Mouse (Mus musculus): ENCODE data around the gene Gm49398.

Gene Gm49398

DNA sequence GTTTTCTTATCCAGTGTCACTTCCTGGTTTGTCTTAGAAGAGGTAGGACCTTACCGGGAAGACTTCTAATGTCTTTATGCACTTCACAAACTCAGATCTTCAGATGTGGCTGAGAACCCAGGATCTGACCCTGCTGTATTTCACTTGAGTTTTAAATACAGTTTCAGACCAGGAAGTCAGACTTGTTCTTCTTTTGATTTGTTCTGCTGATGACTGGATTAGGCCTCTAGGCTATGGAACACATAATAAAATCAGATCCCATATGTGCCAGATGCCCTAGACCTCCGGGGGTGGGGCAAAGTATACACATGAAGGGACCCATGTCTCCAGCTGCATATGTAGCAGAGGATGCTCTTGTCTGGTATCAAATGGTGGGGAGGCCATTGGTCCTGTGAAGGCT lies at the start of gene Gm49398:
Gm49398 (minus strand) TSS at position 101 of the 400 bp plus-strand sequence.
- DNase-seq = no peak

DNA sequence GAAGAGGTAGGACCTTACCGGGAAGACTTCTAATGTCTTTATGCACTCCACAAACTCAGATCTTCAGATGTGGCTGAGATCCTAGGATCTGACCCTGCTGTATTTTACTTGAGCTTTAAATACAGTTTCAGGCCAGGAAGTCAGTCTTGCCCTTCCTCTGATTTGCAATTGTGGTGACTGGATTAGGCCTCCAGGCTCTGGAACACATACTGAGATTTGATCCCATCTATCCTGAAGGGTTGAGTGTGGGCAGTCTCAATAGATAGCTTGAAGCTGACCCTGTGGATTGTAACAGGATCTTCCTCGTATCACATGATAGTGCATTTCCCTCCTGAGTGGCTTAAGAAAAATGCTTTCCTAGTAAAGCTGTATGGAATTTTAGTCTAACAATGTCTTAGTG lies 33.4 kb downstream of the Gm49398 start, which contains the start of gene Cts8:
Cts8 (minus strand) TSS at position 101 of the 400 bp plus-strand sequence.
- no peak for DNase-seq

DNA sequence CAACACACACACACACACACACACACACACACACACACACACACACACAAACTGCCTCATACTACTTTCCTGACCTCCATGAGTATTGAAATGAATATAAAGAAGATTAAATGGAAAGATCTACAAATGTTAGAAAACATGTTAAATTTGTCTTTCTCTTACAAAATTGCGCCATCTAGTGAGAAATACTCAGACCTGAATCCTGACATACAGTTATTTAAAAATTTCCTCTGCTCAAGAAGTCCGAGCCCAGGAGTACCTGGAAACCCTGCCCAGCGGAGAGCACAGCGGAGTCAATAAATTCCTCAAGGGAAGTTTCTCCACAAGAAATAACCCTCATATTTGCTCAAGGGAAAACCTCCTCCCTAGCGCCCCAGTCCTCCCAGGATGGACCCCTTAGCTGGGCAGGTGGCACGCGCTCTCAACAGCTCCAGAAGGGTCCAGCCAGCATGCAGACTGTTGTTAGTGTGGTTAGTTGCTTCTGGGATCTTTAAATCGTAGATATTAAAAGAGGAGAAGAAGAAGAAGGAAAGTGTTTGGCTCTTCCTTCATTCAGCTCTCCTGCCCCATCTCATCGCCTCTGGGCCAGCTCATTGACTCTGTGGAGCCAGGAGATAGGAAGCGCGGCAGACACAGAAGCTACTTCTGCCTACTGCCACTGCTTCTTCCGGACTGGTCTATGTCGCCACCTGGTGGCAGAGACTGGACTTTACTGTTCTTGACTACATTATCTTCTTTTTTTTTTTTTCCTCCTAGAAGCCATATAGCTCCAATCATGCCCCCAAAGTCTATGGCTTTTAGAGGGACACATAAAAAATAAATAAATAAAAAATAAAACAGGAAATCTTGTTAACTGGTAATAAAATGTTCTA lies 47.3 kb downstream of the Gm49398 start:
- peak; percentile 77 for DNase-seq

DNA sequence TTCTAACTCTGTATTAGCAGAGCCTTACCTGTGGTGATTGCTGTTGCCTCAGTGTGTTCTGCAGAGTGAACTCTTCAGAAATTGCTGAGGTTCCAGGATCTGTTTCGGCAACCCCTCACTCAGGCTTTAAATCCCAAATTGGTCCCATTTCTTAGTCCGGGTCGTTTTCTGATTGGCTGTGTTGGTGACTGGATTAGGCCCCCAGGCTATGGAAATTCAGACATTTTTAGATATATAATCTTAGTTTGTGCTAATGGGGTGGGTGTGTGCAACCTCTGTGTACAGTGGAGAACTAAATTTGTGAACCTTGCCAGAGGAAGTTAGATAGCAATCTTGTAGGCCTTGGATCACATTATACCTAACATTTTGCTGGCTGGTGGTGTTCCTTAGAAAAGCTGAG lies 85.3 kb downstream of the Gm49398 start, which contains the start of gene Cts6:
Cts6 (minus strand) TSS at position 101 of the 400 bp plus-strand sequence.
- DNase-seq = no peak
